Mouse (Mus musculus): Measurements from ENCODE around the gene Adh5.

Adh5 gene

GRCm38 (mm10) chr3:138442612-138443464 is at the start of gene Adh5:
Gene Adh5 (plus strand): TSS chr3:138443093.
- CTCF ChIA-PET: interaction anchor here (1.4 kb wide), 1 partner anchor 45 kb away, joined by 5 read pairs; no protein-coding TSS in a partner anchor

GRCm38 (mm10) chr3:138404872-138405271 is 38.0 kb upstream of the Adh5 start:
- CTCF ChIA-PET: no interaction called here

GRCm38 (mm10) chr3:138405341-138405740 is 37.6 kb upstream of the Adh5 start:
- CTCF ChIA-PET: no interaction called here

- CTCF ChIA-PET: no interaction called here
Measured at GRCm38 (mm10) chr3:138405840-138406239, 37.1 kb upstream of the Adh5 start.

GRCm38 (mm10) chr3:138407920-138408319 is 35.0 kb upstream of the Adh5 start:
- CTCF ChIA-PET: no interaction called here

GRCm38 (mm10) chr3:138409585-138409984 is 33.3 kb upstream of the Adh5 start:
- CTCF ChIA-PET: no interaction called here

GRCm38 (mm10) chr3:138410211-138410610 is 32.7 kb upstream of the Adh5 start:
- CTCF ChIA-PET: no interaction called here

GRCm38 (mm10) chr3:138415121-138415690 is 27.7 kb upstream of the Adh5 start, which contains the start of gene Adh4:
Gene Adh4 (plus strand): TSS chr3:138415466.
- CTCF ChIA-PET: no interaction called here

GRCm38 (mm10) chr3:138419369-138419768 is 23.5 kb upstream of the Adh5 start:
- CTCF ChIA-PET: no interaction called here

- CTCF ChIA-PET: no interaction called here
Measured at GRCm38 (mm10) chr3:138420385-138420784, 22.5 kb upstream of the Adh5 start.

GRCm38 (mm10) chr3:138423664-138424063 is 19.2 kb upstream of the Adh5 start:
- CTCF ChIA-PET: no interaction called here

- CTCF ChIA-PET: interaction anchor here (0.7 kb wide), 1 partner anchor 893 kb away, joined by 3 read pairs; no protein-coding TSS in a partner anchor
Measured at GRCm38 (mm10) chr3:138424247-138424646, 18.6 kb upstream of the Adh5 start.

GRCm38 (mm10) chr3:138430360-138430976 is 12.4 kb upstream of the Adh5 start:
- CTCF ChIA-PET: no interaction called here

- CTCF ChIA-PET: interaction anchor here (0.5 kb wide), 1 partner anchor 425 kb away, joined by 3 read pairs; no protein-coding TSS in a partner anchor
Measured at GRCm38 (mm10) chr3:138431835-138432234, 11.1 kb upstream of the Adh5 start.

GRCm38 (mm10) chr3:138438716-138439115 is 4.2 kb upstream of the Adh5 start:
- CTCF ChIA-PET: no interaction called here

GRCm38 (mm10) chr3:138442203-138442602 is 690 bp upstream of the Adh5 start:
- CTCF ChIA-PET: no interaction called here

GRCm38 (mm10) chr3:138443465-138443771 is 525 bp downstream of the Adh5 start:
- CTCF ChIA-PET: interaction anchor here (1.4 kb wide), 1 partner anchor 45 kb away, joined by 5 read pairs; no protein-coding TSS in a partner anchor

- CTCF ChIA-PET: no interaction called here
Measured at GRCm38 (mm10) chr3:138448077-138448860, 5.4 kb downstream of the Adh5 start.

GRCm38 (mm10) chr3:138452169-138452568 is 9.3 kb downstream of the Adh5 start:
- CTCF ChIA-PET: no interaction called here

GRCm38 (mm10) chr3:138454234-138454633 is 11.3 kb downstream of the Adh5 start:
- CTCF ChIA-PET: no interaction called here

GRCm38 (mm10) chr3:138454711-138455435 is 12.0 kb downstream of the Adh5 start:
- CTCF ChIA-PET: no interaction called here
